Mouse (Mus musculus) kidney, adult 2 months (tissue): ENCODE measurements around the gene Mier3. TPM values are rescaled to one million over a fixed set of nuclear protein-coding genes. Genes with fewer than 3 reads are reported as not detected.

Experiments
- DNase-seq: peaks from one replicate; pipeline ENCODE4 v3.0.0; 2021
- H3K27ac ChIP-seq: fragments of 200-500 bp; 2 replicates; pipeline ENCODE4 v1.5.1; 2012; ENCODE audit warnings: low read depth, low read length, control low read depth, inconsistent platforms; ENCODE audit not compliant: insufficient read depth
- H3K27me3 ChIP-seq: fragments of 200-500 bp; replicated peaks from 2 replicates; pipeline ENCODE4 v1.6.1; 2012; ENCODE audit warnings: mild to moderate bottlenecking, moderate library complexity, low read length, inconsistent platforms; ENCODE audit not compliant: control insufficient read depth, insufficient read depth
- H3K36me3 ChIP-seq: fragments of 200-500 bp; 2 replicates; pipeline ENCODE4 v1.6.1; 2012; ENCODE audit warnings: mild to moderate bottlenecking, moderate library complexity, low read length, inconsistent platforms; ENCODE audit not compliant: control insufficient read depth, insufficient read depth
- H3K4me1 ChIP-seq: fragments of 200-500 bp; 2 replicates; pipeline ENCODE4 v1.6.1; 2011; ENCODE audit warnings: low read length; ENCODE audit not compliant: control insufficient read depth, insufficient read depth
- H3K4me3 ChIP-seq: fragments of 200-500 bp; 2 replicates; pipeline ENCODE4 v1.5.1; 2011; ENCODE audit warnings: mild to moderate bottlenecking, low read depth, low read length, control low read depth; ENCODE audit not compliant: insufficient read depth
- CTCF ChIP-seq: fragments of 200-500 bp; conservative IDR thresholded peaks from 2 replicates; pipeline ENCODE4 v1.5.1; 2011; ENCODE audit warnings: low read depth, mild to moderate bottlenecking, control low read depth, low read length, moderate library complexity, mixed read lengths; ENCODE audit not compliant: insufficient read depth, insufficient read length
- POLR2A ChIP-seq: fragments of 200-500 bp; IDR thresholded peaks from one replicate; pipeline ENCODE4 v1.6.1; 2011; ENCODE audit warnings: low read depth, low read length, control low read depth
- WGBS: fragments of 180-500 bp; shearing (Covaris S2); methylation state at CpG from one replicate; pipeline ENCODE4 v1.1.7; 2018; 5-methylcytosine and 5-hydroxymethylcytosine counted together
- polyA plus RNA-seq: library from polyadenylated mRNA; depleted of rRNA; stranded (reverse); fragments of >200 nt; gene quantifications from 2 replicates; pipeline ENCODE4 v1.2.3, GENCODE M21; 2012

Gene Mier3
- polyA plus RNA-seq, 1 experiment = 4.7 TPM

DNA sequence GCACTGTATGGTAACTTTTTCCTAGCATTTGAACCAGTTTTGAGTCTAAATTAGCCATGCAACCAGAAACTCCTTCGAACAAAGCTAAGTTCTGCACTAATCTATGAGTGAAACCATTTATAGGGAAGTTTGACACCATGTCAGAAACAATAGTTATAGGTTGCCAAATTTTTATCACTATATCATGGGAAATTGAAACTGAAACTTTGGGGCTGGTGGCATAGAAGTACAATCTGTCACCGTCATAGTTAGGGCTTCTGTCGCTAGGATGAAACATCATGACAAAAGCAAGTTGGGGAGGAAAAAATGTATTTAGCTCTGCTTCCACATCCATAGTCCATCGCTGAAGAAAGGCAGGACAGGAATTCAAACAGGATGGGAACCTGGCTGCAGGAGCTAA lies 25.5 kb upstream of the Mier3 start:
- H3K4me3 ChIP-seq = no peak overlapping the region
- TF ChIP-seq CTCF = no peak
- no peak for TF ChIP-seq POLR2A
- H3K4me1 ChIP-seq = no peaks in the 10 kb centered on the region
- no peak overlapping the region for H3K27ac ChIP-seq
- no peaks in the 10 kb centered on the region for H3K36me3 ChIP-seq
- no peaks in the 10 kb centered on the region for H3K27me3 ChIP-seq
- DNase-seq = no peak
- 76% methylated on average over 4 of the region's 4 CpGs for WGBS

DNA sequence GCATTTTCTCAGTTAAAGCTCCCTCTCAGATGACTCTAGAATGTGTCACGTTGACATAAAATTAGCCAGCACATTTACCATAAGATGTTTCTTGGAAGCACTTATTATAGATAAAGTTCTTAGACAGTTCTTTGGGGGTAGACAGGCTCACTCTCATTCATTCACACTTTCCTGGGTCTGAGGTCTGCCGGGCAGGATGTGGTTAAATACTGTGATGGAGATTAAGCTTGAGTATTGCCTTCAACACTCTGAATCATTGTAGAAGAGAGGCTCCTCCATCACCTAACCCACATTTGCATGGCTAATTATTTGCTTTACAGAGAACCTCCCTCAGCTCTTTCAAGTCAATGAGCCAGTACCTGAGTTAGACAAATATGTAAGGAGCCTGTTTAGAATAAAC lies 24.9 kb upstream of the Mier3 start:
- no peak overlapping the region for H3K4me3 ChIP-seq
- DNase-seq = no peak

DNA sequence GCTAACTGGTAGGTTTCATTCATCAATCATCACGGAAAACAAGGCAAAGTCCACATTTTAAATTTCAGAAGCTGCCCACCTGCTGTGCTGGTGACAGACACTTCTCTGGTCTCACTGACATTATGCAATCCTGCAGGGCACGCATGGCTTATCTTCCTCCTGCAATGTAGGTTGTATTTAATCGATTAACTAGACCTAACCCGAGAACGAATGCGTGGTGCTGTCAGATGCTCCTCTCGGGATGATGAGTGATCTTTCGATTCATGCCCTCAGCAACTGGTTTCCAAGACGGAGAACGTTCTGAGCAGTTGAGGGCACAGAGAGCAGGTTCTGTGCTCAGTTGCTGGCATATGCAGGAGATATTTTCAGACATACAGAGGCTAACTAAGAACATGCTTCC lies 24.5 kb upstream of the Mier3 start:
- WGBS = 55% methylated on average over 10 of the region's 10 CpGs
- no peak overlapping the region for H3K27ac ChIP-seq
- no peak for DNase-seq
- no peaks in the 10 kb centered on the region for H3K36me3 ChIP-seq
- no peaks in the 10 kb centered on the region for H3K4me1 ChIP-seq
- no peak for TF ChIP-seq POLR2A
- TF ChIP-seq CTCF = no peak
- H3K4me3 ChIP-seq = no peak overlapping the region
- H3K27me3 ChIP-seq = no peaks in the 10 kb centered on the region

More for the DNA sequence above, 24.9 kb upstream of the Mier3 start:
- Histone ChIP-seq H3K27ac (no peak overlapping the region), H3K36me3 (no peaks in the 10 kb centered on the region), H3K4me1 (no peaks in the 10 kb centered on the region), H3K27me3 (no peaks in the 10 kb centered on the region)
- TF ChIP-seq POLR2A = no peak
- no peak for TF ChIP-seq CTCF
- WGBS = 78% methylated on average over 2 of the region's 2 CpGs

DNA sequence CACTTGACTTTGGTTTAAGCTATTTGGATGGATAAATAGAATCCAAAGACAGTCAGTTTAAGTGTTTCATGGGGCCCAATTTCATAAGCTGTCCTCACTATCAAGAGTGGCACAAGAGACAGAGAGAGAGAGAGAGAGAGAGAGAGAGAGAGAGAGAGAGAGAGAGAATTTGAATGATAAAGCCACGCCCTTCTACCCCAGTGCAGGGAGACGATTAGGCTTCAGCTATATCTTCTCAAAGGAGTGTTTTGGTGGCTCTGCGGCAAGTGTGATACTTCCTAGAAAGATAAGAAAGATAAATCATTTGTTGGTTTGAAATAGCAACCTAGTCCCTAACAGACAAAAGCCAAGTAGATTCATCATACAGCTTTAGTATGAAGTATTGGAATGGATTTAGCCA lies 24.0 kb upstream of the Mier3 start:
- H3K36me3 ChIP-seq = no peaks in the 10 kb centered on the region
- no peaks in the 10 kb centered on the region for H3K4me1 ChIP-seq
- WGBS = 80% methylated on average over 3 of the region's 3 CpGs
- no peak for DNase-seq
- no peak overlapping the region for H3K27ac ChIP-seq
- no peak overlapping the region for H3K4me3 ChIP-seq
- no peak for TF ChIP-seq POLR2A
- TF ChIP-seq CTCF = no peak
- no peaks in the 10 kb centered on the region for H3K27me3 ChIP-seq

DNA sequence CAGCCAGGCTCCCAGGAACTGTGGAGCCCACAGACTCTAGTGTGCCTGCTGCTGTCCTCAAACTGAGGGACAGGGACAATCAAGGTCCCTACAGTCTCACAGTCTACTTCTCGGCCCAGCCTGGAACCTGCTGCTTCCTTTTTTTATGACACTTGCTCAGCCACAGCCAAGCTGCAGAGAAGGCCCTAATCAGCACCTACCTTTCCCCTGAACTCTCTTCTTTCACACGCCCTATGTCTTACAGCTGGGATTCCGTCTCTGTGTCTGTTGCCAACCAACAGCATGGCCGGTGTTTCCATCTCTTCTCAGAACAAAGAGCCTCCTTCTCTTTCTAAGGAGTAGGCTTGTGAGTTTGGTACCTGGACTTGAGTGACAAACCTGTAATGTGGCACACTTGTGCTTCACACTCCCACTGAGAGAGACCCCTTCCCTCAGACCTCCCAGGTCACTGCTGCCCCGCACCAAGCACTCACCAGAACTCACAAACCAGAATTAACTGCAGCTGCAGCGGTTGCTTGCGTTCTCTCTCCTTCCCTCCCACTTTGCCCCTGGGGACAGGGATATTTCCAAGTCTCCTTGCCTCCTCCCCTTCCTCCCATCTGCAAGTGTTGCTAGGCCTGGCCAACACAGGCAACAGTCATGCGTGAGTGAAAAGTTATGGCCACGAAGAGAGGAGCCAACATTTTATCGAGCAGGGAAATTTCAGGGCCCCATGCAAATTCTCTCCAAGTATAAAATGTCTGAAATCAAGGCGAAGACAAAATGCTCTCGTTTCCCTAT lies 22.1 kb upstream of the Mier3 start:
- no peak for DNase-seq
- H3K27ac ChIP-seq = no peak overlapping the region

DNA sequence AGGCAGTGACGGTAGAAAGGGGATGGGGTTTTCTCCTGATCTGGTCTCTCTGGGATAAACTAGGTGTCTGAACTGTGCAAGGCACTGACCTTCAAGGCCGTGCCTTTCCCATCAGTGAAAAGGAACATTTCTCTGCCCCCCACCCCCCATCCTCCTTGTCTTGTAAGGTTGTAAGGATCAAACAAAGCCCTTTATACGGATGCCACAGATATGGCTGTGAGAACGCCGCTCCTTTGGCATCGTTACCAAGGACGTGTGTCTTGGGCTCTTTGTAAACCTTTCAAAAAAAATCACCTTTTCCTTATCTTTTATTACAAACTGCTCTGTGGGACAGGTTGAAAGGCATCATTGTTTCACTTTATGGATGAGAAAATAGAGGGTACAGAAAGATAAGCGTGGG lies 21.3 kb upstream of the Mier3 start:
- Histone ChIP-seq H3K4me1 (no peaks in the 10 kb centered on the region), H3K36me3 (no peaks in the 10 kb centered on the region), H3K27ac (no peak overlapping the region), H3K27me3 (no peaks in the 10 kb centered on the region), H3K4me3 (no peak overlapping the region)
- no peak for DNase-seq
- TF ChIP-seq CTCF = no peak
- no peak for TF ChIP-seq POLR2A
- 86% methylated on average over 8 of the region's 8 CpGs for WGBS

More for the DNA sequence above, 22.1 kb upstream of the Mier3 start:
- no peaks in the 10 kb centered on the region for H3K27me3 ChIP-seq
- no peaks in the 10 kb centered on the region for H3K4me1 ChIP-seq
- WGBS = 50% methylated on average over 12 of the region's 12 CpGs
- no peaks in the 10 kb centered on the region for H3K36me3 ChIP-seq
- TF ChIP-seq POLR2A (no peak), CTCF (no peak)
- no peak overlapping the region for H3K4me3 ChIP-seq

DNA sequence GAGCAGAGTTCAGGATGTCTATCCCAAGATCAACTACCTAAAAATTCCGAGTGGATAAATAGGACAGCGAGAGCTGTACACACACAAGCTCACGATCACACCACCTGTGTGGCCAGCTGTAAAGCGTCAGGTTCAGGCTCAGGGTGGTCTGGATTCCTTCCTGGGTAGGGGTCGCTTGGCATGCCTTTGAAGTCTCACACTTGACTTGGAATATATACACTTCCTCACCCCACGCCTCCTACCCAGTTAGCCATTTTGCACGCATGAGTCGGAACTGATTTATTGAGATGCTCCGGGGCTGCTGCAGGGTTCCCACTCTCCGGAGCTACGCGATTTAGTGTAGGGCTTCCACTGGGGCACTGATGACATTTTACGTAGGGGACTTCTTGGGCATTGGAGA lies 20.7 kb upstream of the Mier3 start:
- Histone ChIP-seq H3K4me3 (no peak overlapping the region), H3K36me3 (no peaks in the 10 kb centered on the region), H3K27ac (no peak overlapping the region), H3K4me1 (no peaks in the 10 kb centered on the region), H3K27me3 (no peaks in the 10 kb centered on the region)
- DNase-seq = no peak
- 38% methylated on average over 13 of the region's 13 CpGs for WGBS
- TF ChIP-seq POLR2A (no peak), CTCF (no peak)

DNA sequence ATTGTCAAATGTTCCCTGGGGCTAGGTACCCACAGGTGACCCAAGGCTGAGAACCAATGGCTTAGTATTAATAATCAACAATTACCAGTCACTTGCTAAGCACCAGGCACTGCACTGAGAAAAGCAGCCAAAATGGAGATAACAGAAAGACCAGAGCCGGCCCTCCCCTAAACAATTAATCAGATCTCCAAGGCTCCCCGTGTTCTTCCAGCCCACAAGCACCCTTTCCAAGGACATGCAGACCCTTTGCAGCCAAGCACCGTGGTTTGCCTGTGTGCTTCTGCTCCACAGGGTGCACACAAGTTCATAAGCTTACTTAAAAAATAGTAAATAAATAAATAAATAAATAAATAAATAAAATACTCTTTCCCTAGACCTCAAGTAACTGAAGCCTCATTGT lies 20.2 kb upstream of the Mier3 start:
- TF ChIP-seq CTCF = no peak
- TF ChIP-seq POLR2A = no peak
- H3K4me1 ChIP-seq = no peaks in the 10 kb centered on the region
- 59% methylated on average over 3 of the region's 3 CpGs for WGBS
- no peaks in the 10 kb centered on the region for H3K27me3 ChIP-seq
- H3K4me3 ChIP-seq = no peak overlapping the region
- no peaks in the 10 kb centered on the region for H3K36me3 ChIP-seq
- H3K27ac ChIP-seq = no peak overlapping the region
- DNase-seq = no peak
